Mouse (Mus musculus) heart, embryonic 13.5 days (tissue): ENCODE data around the gene Sall2. TPM values are rescaled to one million over a fixed set of nuclear protein-coding genes. Genes with fewer than 3 reads are reported as not detected.
"Not testable (repeated sequence)": the region's sequence is repeated elsewhere in the genome, so short reads cannot be mapped to it uniquely, and the experiment has no call there.

Experiments
- ATAC-seq: fragments of 200-750 bp; cut with Nextera tagmentation; 2 replicates; pipeline ENCODE4 v1.8.0; 2017; ENCODE audit warnings: moderate TSS enrichment; ENCODE audit not compliant: insufficient number of reproducible peaks, low FRiP score, low TSS enrichment; ENCODE audit errors: extremely low read depth
- H3K27ac ChIP-seq: fragments of 300-500 bp; sonication (generic); replicated peaks from 2 replicates; pipeline ENCODE4 v1.5.1; 2015; ENCODE audit warnings: moderate library complexity, mild to moderate bottlenecking, inconsistent platforms
- H3K27me3 ChIP-seq: fragments of 300-500 bp; sonication (generic); replicated peaks from 2 replicates; pipeline ENCODE4 v1.6.1; 2015; ENCODE audit warnings: mild to moderate bottlenecking, inconsistent platforms
- H3K36me3 ChIP-seq: fragments of 300-500 bp; sonication (generic); 2 replicates; pipeline ENCODE4 v1.6.1; 2015; ENCODE audit warnings: mild to moderate bottlenecking, inconsistent platforms
- H3K4me1 ChIP-seq: fragments of 300-500 bp; sonication (generic); 2 replicates; pipeline ENCODE4 v1.6.1; 2015; ENCODE audit warnings: inconsistent platforms
- H3K4me2 ChIP-seq: fragments of 300-500 bp; sonication (generic); 2 replicates; pipeline ENCODE4 v1.6.1; 2015; ENCODE audit warnings: inconsistent platforms, mild to moderate bottlenecking, moderate library complexity
- H3K4me3 ChIP-seq: fragments of 300-500 bp; sonication (generic); 2 replicates; pipeline ENCODE4 v1.5.1; 2015; ENCODE audit warnings: moderate library complexity, mild to moderate bottlenecking, inconsistent platforms
- H3K9ac ChIP-seq: fragments of 300-500 bp; sonication (generic); 2 replicates; pipeline ENCODE4 v1.6.1; 2015; ENCODE audit warnings: inconsistent platforms, mild to moderate bottlenecking, moderate library complexity
- H3K9me3 ChIP-seq: fragments of 300-500 bp; sonication (generic); 2 replicates; pipeline ENCODE4 v1.6.1; 2016; ENCODE audit warnings: inconsistent platforms
- WGBS: fragments of 180-500 bp; shearing (Covaris S2); methylation state at CpG from one replicate; pipeline ENCODE4 v1.1.7; 2015; ENCODE audit warnings: mixed read lengths; 5-methylcytosine and 5-hydroxymethylcytosine counted together
- polyA plus RNA-seq: library from polyadenylated mRNA; unstranded; fragments of >200 nt; fragmentation: Nextera tagmentation; extraction: Ambion mirVana; gene quantifications from 2 replicates; pipeline ENCODE4 v1.2.1, GENCODE M21; 2015

Gene Sall2
- polyA plus RNA-seq, 1 experiment from 2014 or later: 8.3 TPM

GRCm38 (mm10) chr14:52316441-52317225 is 11.9 kb downstream of the Sall2 start:
- no peak for ATAC-seq
- H3K27ac ChIP-seq: peak overlapping the region; percentile 87

GRCm38 (mm10) chr14:52315792-52316440 is 12.6 kb downstream of the Sall2 start:
- Histone ChIP-seq H3K9me3 (no peaks in the 10 kb centered on the region), H3K9ac (peak overlapping the region; percentile 97), H3K27me3 (no peaks in the 10 kb centered on the region), H3K27ac (peak overlapping the region; percentile 87), H3K36me3 (peaks cover 40% of the 10 kb centered on the region), H3K4me1 (peaks cover 39% of the 10 kb centered on the region), H3K4me3 (peak overlapping the region; percentile 88), H3K4me2 (peak overlapping the region; percentile 86)
- peak; percentile 62 for ATAC-seq
- under 1% methylated on average over 30 of the region's 41 CpGs for WGBS

More at GRCm38 (mm10) chr14:52316441-52317225, 11.9 kb downstream of the Sall2 start:
- peak overlapping the region; percentile 88 for H3K4me3 ChIP-seq
- H3K9me3 ChIP-seq: no peaks in the 10 kb centered on the region
- H3K36me3 ChIP-seq: peaks cover 33% of the 10 kb centered on the region
- H3K9ac ChIP-seq: peak overlapping the region; percentile 97
- H3K4me2 ChIP-seq: peak overlapping the region; percentile 86
- peaks cover 38% of the 10 kb centered on the region for H3K4me1 ChIP-seq
- no peaks in the 10 kb centered on the region for H3K27me3 ChIP-seq
- 15% methylated on average over 16 of the region's 16 CpGs for WGBS

- Histone ChIP-seq H3K4me2 (peak overlapping the region; percentile 86), H3K9ac (peak overlapping the region; percentile 97), H3K36me3 (peaks cover 46% of the 10 kb centered on the region), H3K27me3 (no peaks in the 10 kb centered on the region), H3K4me3 (peak overlapping the region; percentile 88), H3K27ac (peak overlapping the region; percentile 87), H3K9me3 (no peaks in the 10 kb centered on the region), H3K4me1 (peaks cover 39% of the 10 kb centered on the region)
- WGBS: 6% methylated on average over 17 of the region's 17 CpGs
- ATAC-seq: no peak
These were observed 13.2 kb downstream of the Sall2 start for GRCm38 (mm10) chr14:52315283-52315780.

- no peak for ATAC-seq
- Histone ChIP-seq H3K4me2 (peak overlapping the region; percentile 86), H3K4me1 (peaks cover 39% of the 10 kb centered on the region), H3K9me3 (no peaks in the 10 kb centered on the region), H3K9ac (peak overlapping the region; percentile 97), H3K36me3 (peaks cover 51% of the 10 kb centered on the region), H3K4me3 (peak overlapping the region; percentile 88), H3K27ac (no peak overlapping the region), H3K27me3 (no peaks in the 10 kb centered on the region)
- WGBS: 41% methylated on average over 8 of the region's 8 CpGs
These were observed 13.8 kb downstream of the Sall2 start for GRCm38 (mm10) chr14:52314808-52315150.

- no peak overlapping the region for H3K4me3 ChIP-seq
- 80% methylated on average over 26 of the region's 26 CpGs for WGBS
These were observed 14.4 kb downstream of the Sall2 start for GRCm38 (mm10) chr14:52313931-52314807.

GRCm38 (mm10) chr14:52310906-52311305 is 17.7 kb downstream of the Sall2 start:
- Histone ChIP-seq H3K27ac (no peak overlapping the region), H3K4me3 (no peak overlapping the region), H3K9me3 (no peaks in the 10 kb centered on the region), H3K4me2 (no peak overlapping the region), H3K27me3 (no peaks in the 10 kb centered on the region), H3K36me3 (peaks cover 65% of the 10 kb centered on the region), H3K9ac (no peak overlapping the region), H3K4me1 (peaks cover 31% of the 10 kb centered on the region)
- no peak for ATAC-seq
- WGBS: 83% methylated on average over 2 of the region's 2 CpGs

More at GRCm38 (mm10) chr14:52313931-52314807, 14.4 kb downstream of the Sall2 start:
- peaks cover 39% of the 10 kb centered on the region for H3K4me1 ChIP-seq
- H3K27ac ChIP-seq: no peak overlapping the region
- peak overlapping the region; percentile 86 for H3K4me2 ChIP-seq
- peaks cover 57% of the 10 kb centered on the region for H3K36me3 ChIP-seq
- H3K9ac ChIP-seq: no peak overlapping the region
- no peak for ATAC-seq
- no peaks in the 10 kb centered on the region for H3K27me3 ChIP-seq
- H3K9me3 ChIP-seq: no peaks in the 10 kb centered on the region

- H3K4me2 ChIP-seq, ATAC-seq, H3K4me3 ChIP-seq, H3K9me3 ChIP-seq, H3K9ac ChIP-seq, H3K27me3 ChIP-seq, H3K27ac ChIP-seq: not testable (repeated sequence)
- WGBS: 83% methylated on average over 6 of the region's 6 CpGs
- H3K4me1 ChIP-seq: peaks cover 30% of the 10 kb centered on the region
- H3K36me3 ChIP-seq: peaks cover 65% of the 10 kb centered on the region
These were observed 18.2 kb downstream of the Sall2 start for GRCm38 (mm10) chr14:52310343-52310742.

GRCm38 (mm10) chr14:52306100-52306499 is 22.5 kb downstream of the Sall2 start:
- ATAC-seq: no peak
- no peak overlapping the region for H3K27ac ChIP-seq
- no peak overlapping the region for H3K9ac ChIP-seq
- no peaks in the 10 kb centered on the region for H3K27me3 ChIP-seq
- peaks cover 9% of the 10 kb centered on the region for H3K4me1 ChIP-seq
- 95% methylated on average over 2 of the region's 2 CpGs for WGBS
- no peak overlapping the region for H3K4me3 ChIP-seq
- no peaks in the 10 kb centered on the region for H3K9me3 ChIP-seq
- H3K4me2 ChIP-seq: no peak overlapping the region
- H3K36me3 ChIP-seq: peaks cover 27% of the 10 kb centered on the region

GRCm38 (mm10) chr14:52304644-52305271 is 23.8 kb downstream of the Sall2 start, which contains the start of gene Mettl3:
Mettl3 (minus strand) TSS chr14:52305128.
- Histone ChIP-seq H3K9ac (peak within 1 kb of the TSS; percentile 87), H3K27ac (peak within 1 kb of the TSS; percentile 93), H3K4me1 (peaks cover 9% of the 10 kb centered on the region), H3K36me3 (peaks cover 21% of the 10 kb centered on the region), H3K27me3 (no peaks in the 10 kb centered on the region), H3K9me3 (no peaks in the 10 kb centered on the region), H3K4me3 (peak within 1 kb of the TSS; percentile 71), H3K4me2 (peak within 1 kb of the TSS; percentile 69)
- under 1% methylated on average over 46 of the region's 46 CpGs for WGBS
- ATAC-seq: peak; percentile 85

- not testable (repeated sequence) for H3K4me1 ChIP-seq, H3K27me3 ChIP-seq, H3K4me3 ChIP-seq, H3K9me3 ChIP-seq, H3K9ac ChIP-seq, H3K27ac ChIP-seq, ATAC-seq
- 93% methylated on average over 3 of the region's 3 CpGs for WGBS
- peaks cover 20% of the 10 kb centered on the region for H3K36me3 ChIP-seq
- peak overlapping the region; percentile 69; the same call in 1 of the 2 replicates for H3K4me2 ChIP-seq
These were observed 25.0 kb downstream of the Sall2 start for GRCm38 (mm10) chr14:52303517-52303916.
